9 mouse cellular contexts compared by ENCODE assay signal in the genomic region with DNA sequence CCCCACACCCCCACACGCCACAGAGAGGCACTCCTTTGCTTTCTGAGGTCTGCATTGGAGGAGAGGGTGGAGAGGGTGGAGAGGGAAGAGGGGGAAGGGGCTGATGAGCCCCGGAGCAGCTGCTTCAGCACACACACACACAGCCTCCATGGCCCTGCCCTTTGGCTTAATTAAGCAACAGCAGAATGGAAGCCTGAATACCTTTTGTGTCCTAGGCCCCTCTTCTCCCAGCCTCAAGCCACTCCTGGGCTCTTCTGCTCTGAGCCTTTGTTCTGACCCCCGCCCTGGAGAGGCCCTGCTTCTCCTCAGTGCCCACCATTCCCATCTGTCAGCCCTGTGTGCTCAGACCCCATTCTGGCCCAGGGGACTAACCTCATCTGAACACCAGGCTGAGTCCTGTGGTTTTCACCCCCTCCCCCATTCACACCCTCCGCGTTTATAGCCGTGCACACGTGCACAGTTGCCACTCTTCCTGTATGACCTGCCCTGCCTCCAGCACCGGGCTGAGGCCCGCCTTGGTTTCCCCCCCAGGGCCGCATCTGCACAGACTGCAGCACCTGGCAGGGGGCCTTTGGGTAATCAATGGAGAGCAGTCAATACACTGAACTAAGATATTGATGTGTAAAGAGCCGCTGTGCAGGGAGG.
DNase-seq lines count a peak whose midpoint lies in the region; ATAC-seq and TF ChIP-seq lines count a peak whose summit lies in the region.
"Had no signal": no experiment of that assay in that cellular context is flagged by ENCODE, and none has a peak within 500 bp of the region (broad histone marks: within the 10 kb centered on the region; RNA-seq: fewer than 3 reads in every experiment).

No protein-coding gene starts in this region.

- TF ChIP-seq CTCF in ES-Bruce4 (IDR thresholded peaks at IDR 0.05; ENCODE audit: low read depth, low read length): no peak

- H3K36me3 ChIP-seq in ES-Bruce4 (ENCODE audit: control insufficient read depth, insufficient read depth, low read length, poor library complexity, severe bottlenecking): no peaks in the 10 kb centered on the region
- H3K36me3 ChIP-seq in hindbrain, embryonic 12.5 days: no peaks in the 10 kb centered on the region
- no peaks in the 10 kb centered on the region for H3K36me3 ChIP-seq in midbrain, embryonic 16.5 days (ENCODE audit: control insufficient read depth, insufficient read depth, low read length)

- H3K4me3 ChIP-seq in ES-Bruce4 (ENCODE audit: low read depth, low read length): no peak overlapping the region
- H3K4me3 ChIP-seq in hindbrain, embryonic 12.5 days: no peak overlapping the region
- H3K4me3 ChIP-seq in midbrain, embryonic 16.5 days (ENCODE audit: low read depth, low read length): no peak overlapping the region

- no peak overlapping the region for H3K27ac ChIP-seq in ES-Bruce4 (ENCODE audit: insufficient read depth, low read length)
- peak overlapping the region; percentile 93 for H3K27ac ChIP-seq in hindbrain, embryonic 12.5 days
- peak overlapping the region; percentile 84 for H3K27ac ChIP-seq in midbrain, embryonic 16.5 days (ENCODE audit: low read length)

- H3K27me3 ChIP-seq in ES-Bruce4 (ENCODE audit: control insufficient read depth, insufficient read depth, low read length, poor library complexity, severe bottlenecking): no peaks in the 10 kb centered on the region
- H3K27me3 ChIP-seq in hindbrain, embryonic 12.5 days: no peaks in the 10 kb centered on the region
- no peaks in the 10 kb centered on the region for H3K27me3 ChIP-seq in midbrain, embryonic 16.5 days (ENCODE audit: control insufficient read depth, insufficient read depth, low read depth, low read length)

- H3K9me3 ChIP-seq in ES-Bruce4 (replicated peaks; ENCODE audit: control insufficient read depth, insufficient read depth, low read length, poor library complexity, severe bottlenecking): no peaks in the 10 kb centered on the region
- no peaks in the 10 kb centered on the region for H3K9me3 ChIP-seq in hindbrain, embryonic 12.5 days (replicated peaks)
- H3K9me3 ChIP-seq in midbrain, embryonic 16.5 days (replicated peaks; ENCODE audit: control insufficient read depth, low read length, poor library complexity, severe bottlenecking): no peaks in the 10 kb centered on the region

- intact Hi-C loops in gastrocnemius, postnatal 36 days (cut with DNase I): no loop called here

- no peak overlapping the region for H3K9ac ChIP-seq in ES-Bruce4 (ENCODE audit: low read depth, poor library complexity, severe bottlenecking)
- H3K9ac ChIP-seq in hindbrain, embryonic 12.5 days: peak overlapping the region; percentile 41; the same call in 1 of the 2 replicates
- peak overlapping the region; percentile 52 for H3K9ac ChIP-seq in midbrain, embryonic 16.5 days (ENCODE audit: low read depth, low read length)

- H3K4me2 ChIP-seq in hindbrain, embryonic 12.5 days (replicated peaks): peak overlapping the region; percentile 33
- peak overlapping the region; percentile 25 for H3K4me2 ChIP-seq in midbrain, embryonic 16.5 days (ENCODE audit: low read length)

- peaks cover 8% of the 10 kb centered on the region for H3K4me1 ChIP-seq in ES-Bruce4 (ENCODE audit: control insufficient read depth, insufficient read depth, low read length)
- H3K4me1 ChIP-seq in hindbrain, embryonic 12.5 days: peaks cover 88% of the 10 kb centered on the region
- peaks cover 95% of the 10 kb centered on the region for H3K4me1 ChIP-seq in midbrain, embryonic 16.5 days (ENCODE audit: control insufficient read depth, insufficient read depth, low read length)

- TF ChIP-seq EP300 in ES-Bruce4 (IDR thresholded peaks at IDR 0.05; ENCODE audit: insufficient read depth, low read depth, low read length): peak; percentile 48; the same call in 1 of the 2 replicates

- TF ChIP-seq POLR2A in ES-Bruce4 (IDR thresholded peaks at IDR 0.05; ENCODE audit: insufficient read depth, low read length): no peak

- ATAC-seq in hindbrain, embryonic 12.5 days (ENCODE audit: low FRiP score): peak; percentile 94
- peak; percentile 58 for ATAC-seq in midbrain, embryonic 16.5 days

- peak; percentile 79 for DNase-seq in embryo, embryonic 10 days (ENCODE audit: low spot score)
- no peak for DNase-seq in right cerebral cortex, adult 18-20 months
- DNase-seq in layer of hippocampus, adult 18-20 months (ENCODE audit: low spot score in 2 of 2): no peak
- DNase-seq in gastrocnemius, postnatal 36 days: no peak
- DNase-seq in cerebellum, adult 11-12 months: no peak
- DNase-seq: kidney, adult 18-20 months had no signal

- 5% methylated on average over 11 of the region's 11 CpGs for WGBS in hindbrain, embryonic 12.5 days
- 4% methylated on average over 10 of the region's 11 CpGs for WGBS in midbrain, embryonic 16.5 days
